Mouse (Mus musculus) hematopoietic stem cell, adult 5-6 weeks (primary cell): ENCODE data around the gene Fam213b. TPM values are rescaled to one million over a fixed set of nuclear protein-coding genes. Genes with fewer than 3 reads are reported as not detected.
A peak's percentile ranks its signal among the peaks of the same experiment; 100 is the strongest.

Source experiments
- ATAC-seq, 2 experiments: fragments of 125-278 bp in 1 of 2; replicated peaks in 1 of 2; 2 replicates each; pipeline ENCODE4 v1.8.0; 2016 to 2017; ENCODE audit warnings: inconsistent platforms in 2 of 2, mild to moderate bottlenecking in 2 of 2, moderate number of reproducible peaks in 2 of 2, low read depth in 1 of 2, moderate TSS enrichment in 1 of 2; ENCODE audit not compliant: low FRiP score in 2 of 2, poor library complexity in 2 of 2, severe bottlenecking in 2 of 2, insufficient read depth in 1 of 2, low TSS enrichment in 1 of 2
- total RNA-seq: library from RNA; stranded (forward); fragments of 172-1452, 232-1000 nt; gene quantifications from 2 replicates; pipeline ENCODE4 v1.2.3, GENCODE M21; 2017

The Fam213b gene
- total RNA-seq, 1 experiment from 2014 or later, result 2.0 TPM

- peak; percentile 78 to 84 for ATAC-seq
Observed at GRCm38 (mm10) chr4:154864271-154864771, 34.6 kb downstream of the Fam213b start.

- ATAC-seq, result no peak
Observed at GRCm38 (mm10) chr4:154863436-154863935, 35.4 kb downstream of the Fam213b start.

- ATAC-seq, result no peak
Observed at GRCm38 (mm10) chr4:154861967-154862366, 37.0 kb downstream of the Fam213b start.

GRCm38 (mm10) chr4:154858601-154859000, 40.3 kb downstream of the Fam213b start:
- no peak for ATAC-seq

- no peak for ATAC-seq
Observed at GRCm38 (mm10) chr4:154857366-154858240, 41.3 kb downstream of the Fam213b start.

GRCm38 (mm10) chr4:154856882-154857281, 42.1 kb downstream of the Fam213b start:
- no peak for ATAC-seq

- no peak for ATAC-seq
Observed at GRCm38 (mm10) chr4:154856480-154856837, 42.5 kb downstream of the Fam213b start.

- ATAC-seq, result peak; percentile 56 to 71; a peak in 3 of 4 replicates
Observed at GRCm38 (mm10) chr4:154855721-154856479, 43.0 kb downstream of the Fam213b start.

GRCm38 (mm10) chr4:154854676-154855345, 44.1 kb downstream of the Fam213b start:
- ATAC-seq, result peak; percentile 27 to 55; a peak in 2 of 4 replicates

GRCm38 (mm10) chr4:154853881-154854280, 45.1 kb downstream of the Fam213b start:
- no peak for ATAC-seq

GRCm38 (mm10) chr4:154852696-154853095, 46.2 kb downstream of the Fam213b start:
- no peak for ATAC-seq

Other genes with a start within 250 kb of the Fam213b start
- gene Actrt2, start 231.3 kb downstream of the Fam213b start, total RNA-seq, result not detected in 2 replicates
- gene Ttc34, start 61.7 kb downstream of the Fam213b start, total RNA-seq, result not detected in 2 replicates
- gene Mmel1, start 29.6 kb downstream of the Fam213b start, total RNA-seq, result not detected in 2 replicates
- 29.9 and 48.0 TPM in 2 replicates for gene Tnfrsf14, start 29.4 kb upstream of the Fam213b start, total RNA-seq
- 1.4 TPM in 1 of 2 replicates, not detected in the other for gene Hes5, start 61.8 kb upstream of the Fam213b start, total RNA-seq
- 26.7 and 41.8 TPM in 2 replicates for gene Pank4, start 65.0 kb upstream of the Fam213b start, total RNA-seq
- gene Plch2, start 157.6 kb upstream of the Fam213b start, total RNA-seq, result 0.19 TPM in 1 of 2 replicates, not detected in the other
- 12.9 and 14.6 TPM in 2 replicates for gene Pex10, start 167.9 kb upstream of the Fam213b start, total RNA-seq
- 113 and 117 TPM in 2 replicates for gene Rer1, start 187.2 kb upstream of the Fam213b start, total RNA-seq
- gene Morn1, start 187.4 kb upstream of the Fam213b start, total RNA-seq, result 4.6 and 8.6 TPM in 2 replicates